Mouse (Mus musculus) spleen, postnatal 14 days (tissue): ENCODE data around the gene Susd6.

Source experiments
- DNase-seq, 2 experiments: peaks; one replicate each; pipeline ENCODE4 v3.0.0; 2021 to 2022; ENCODE audit warnings: low spot score in 2 of 2

Gene Susd6

GRCm38 (mm10) chr12:80927518-80927917 lies 137.2 kb downstream of the Susd6 start:
- DNase-seq, result no peak

- DNase-seq, result no peak
Measured at GRCm38 (mm10) chr12:80928881-80929280, 138.6 kb downstream of the Susd6 start.

GRCm38 (mm10) chr12:80930141-80930540 lies 139.8 kb downstream of the Susd6 start:
- DNase-seq, result no peak
